Comparison of ENCODE assay signal across 11 mouse cellular contexts in genomic region chr5:64136325-64136724, GRCm38 (mm10). TPM values are rescaled to one million over a fixed set of nuclear protein-coding genes. Genes with fewer than 3 reads are reported as not detected.
A peak's percentile ranks its signal among the peaks of the same experiment; 100 is the strongest.
DNase-seq lines count a peak whose midpoint lies in the region; ATAC-seq lines count a peak whose summit lies in the region.
"Had no signal": no experiment of that assay in that cellular context is flagged by ENCODE, and none has a peak within 500 bp of the region (broad histone marks: within the 10 kb centered on the region; RNA-seq: fewer than 3 reads in every experiment).

No protein-coding gene starts in this region.

- no peaks in the 10 kb centered on the region for H3K4me1 ChIP-seq in heart, embryonic 12.5 days (replicated peaks)
- H3K4me1 ChIP-seq: embryonic facial prominence, embryonic 15.5 days; heart, embryonic 15.5 days; neural tube, embryonic 12.5 days had no signal

- no peaks in the 10 kb centered on the region for H3K27me3 ChIP-seq in heart, embryonic 12.5 days (replicated peaks)
- H3K27me3 ChIP-seq: embryonic facial prominence, embryonic 15.5 days; heart, embryonic 15.5 days; neural tube, embryonic 12.5 days had no signal

- no peaks in the 10 kb centered on the region for H3K9me3 ChIP-seq in heart, embryonic 12.5 days (replicated peaks)
- H3K9me3 ChIP-seq: embryonic facial prominence, embryonic 15.5 days; heart, embryonic 15.5 days; neural tube, embryonic 12.5 days had no signal

- no peak overlapping the region for H3K27ac ChIP-seq in heart, embryonic 12.5 days (ENCODE audit: poor library complexity, severe bottlenecking)
- H3K27ac ChIP-seq: embryonic facial prominence, embryonic 15.5 days; heart, embryonic 15.5 days; neural tube, embryonic 12.5 days had no signal

- no peaks in the 10 kb centered on the region for H3K36me3 ChIP-seq in heart, embryonic 12.5 days
- H3K36me3 ChIP-seq: embryonic facial prominence, embryonic 15.5 days; heart, embryonic 15.5 days; neural tube, embryonic 12.5 days had no signal

- H3K9ac ChIP-seq in heart, embryonic 12.5 days: no peak overlapping the region
- H3K9ac ChIP-seq: embryonic facial prominence, embryonic 15.5 days; heart, embryonic 15.5 days; neural tube, embryonic 12.5 days had no signal

- no peak overlapping the region for H3K4me2 ChIP-seq in heart, embryonic 12.5 days
- H3K4me2 ChIP-seq: embryonic facial prominence, embryonic 15.5 days; heart, embryonic 15.5 days; neural tube, embryonic 12.5 days had no signal

- no peak overlapping the region for H3K4me3 ChIP-seq in heart, embryonic 12.5 days
- H3K4me3 ChIP-seq: embryonic facial prominence, embryonic 15.5 days; heart, embryonic 15.5 days; neural tube, embryonic 12.5 days had no signal

- peak; percentile 79 for DNase-seq in heart, adult 11 months
- peak; percentile 26 for DNase-seq in thymus, postnatal 14 days
- DNase-seq in thymus, postnatal 10 days (ENCODE audit: low spot score in 2 of 2): no peak
- DNase-seq in kidney, postnatal 14 days: peak; percentile 30
- DNase-seq in layer of hippocampus, postnatal 14 days (ENCODE audit: low spot score in 2 of 2): no peak
- no peak for DNase-seq in gastrocnemius, adult 8-10 months (ENCODE audit: low spot score in 2 of 2)
- no peak for DNase-seq in urinary bladder, postnatal 25 days (ENCODE audit: low spot score)

- WGBS in heart, embryonic 12.5 days: 67% methylated on average over 5 of the region's 5 CpGs

- ATAC-seq in heart, embryonic 12.5 days (ENCODE audit: insufficient number of reproducible peaks, low FRiP score): no peak

RNA-seq across cellular contexts. Expression of gene Tbc1d1, which starts 19.8 kb away (rescaled TPM):
- polyA plus RNA-seq in heart, embryonic 12.5 days (2016; fragmentation: Nextera tagmentation; extraction: Ambion mirVana): 36.4 and 38.3 TPM in 2 replicates
- 10 to 100 TPM; 25.2 to 30.5 TPM for total RNA-seq in layer of hippocampus, postnatal 14 days (2021)
- total RNA-seq in gastrocnemius, adult 8-10 months (2022): 100 to 1,000 TPM in 1 of 4 experiments, 10 to 100 TPM in 3; 52.4 to 135 (median 62.0) TPM

RNA-seq across cellular contexts. Expression of gene Pgm2, which starts 43.6 kb away (rescaled TPM):
- 20.7 and 21.0 TPM in 2 replicates for polyA plus RNA-seq in heart, embryonic 12.5 days (2016; fragmentation: Nextera tagmentation; extraction: Ambion mirVana)
- total RNA-seq in layer of hippocampus, postnatal 14 days (2021): 10 to 100 TPM; 10.9 to 11.0 TPM
- total RNA-seq in gastrocnemius, adult 8-10 months (2022): 1 to 10 TPM in 3 of 4 experiments, under 1 TPM in 1; 0.97 to 2.4 (median 1.4) TPM

Comparison
In these comparisons a context has a peak if more than half of its experiments do, and no peak if none do; other contexts are left out.
1. DNase-seq: peak in heart, adult 11 months (single experiment), thymus, postnatal 14 days (single experiment) and kidney, postnatal 14 days (single experiment); none in thymus, postnatal 10 days (0 of 2), layer of hippocampus, postnatal 14 days (0 of 2), gastrocnemius, adult 8-10 months (0 of 2) and urinary bladder, postnatal 25 days (single experiment).